In the genomic region with DNA sequence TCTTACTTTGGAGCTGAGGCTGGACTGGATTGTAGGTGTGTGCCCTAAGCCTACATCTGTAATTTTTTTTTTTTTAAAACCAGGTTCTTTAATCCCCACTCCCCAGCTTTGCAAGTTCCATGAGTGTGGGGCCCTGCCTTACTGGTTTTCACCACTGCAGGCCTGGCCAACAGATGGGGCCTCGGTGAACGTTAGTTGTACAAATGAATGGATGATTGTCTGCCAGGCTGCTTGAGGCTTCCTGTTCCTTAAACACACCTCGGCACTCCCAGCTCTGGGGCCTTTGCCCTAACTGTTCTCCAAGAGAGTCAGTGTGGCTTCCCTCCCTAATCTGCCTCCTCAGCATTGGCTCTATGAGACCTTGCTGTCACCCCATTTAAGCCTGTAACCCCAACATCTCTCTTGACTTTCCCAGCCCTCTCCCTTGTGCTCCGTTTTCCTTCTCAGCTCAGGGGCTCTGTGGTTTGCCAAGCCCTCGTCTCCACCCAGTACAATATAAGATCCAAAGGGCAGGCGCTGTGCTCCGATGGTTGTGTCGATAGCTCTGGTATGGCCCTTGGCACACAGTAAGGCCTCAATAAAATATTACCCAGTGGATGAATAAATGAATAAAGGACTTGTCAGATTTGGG, we compare ENCODE assay signal across 8 mouse cellular contexts. TPM values are rescaled to one million over a fixed set of nuclear protein-coding genes. Genes with fewer than 3 reads are reported as not detected.
DNase-seq lines count a peak whose midpoint lies in the region; ATAC-seq and TF ChIP-seq lines count a peak whose summit lies in the region.

No protein-coding gene starts in this region.

- no peak overlapping the region; the same call in 1 of the 2 replicates for H3K9ac ChIP-seq in forebrain, embryonic 15.5 days (replicated peaks)
- peak overlapping the region; percentile 38; the same call in 1 of the 2 replicates for H3K9ac ChIP-seq in limb, embryonic 11.5 days (ENCODE audit: low read length)

- peaks cover 65% of the 10 kb centered on the region for H3K4me1 ChIP-seq in forebrain, embryonic 15.5 days
- H3K4me1 ChIP-seq in limb, embryonic 11.5 days (ENCODE audit: control insufficient read depth, insufficient read depth, low read length): peaks cover 30% of the 10 kb centered on the region

- 45% methylated on average over 8 of the region's 8 CpGs for WGBS in forebrain, embryonic 15.5 days
- WGBS in limb, embryonic 11.5 days: 60% methylated on average over 8 of the region's 8 CpGs

- no peaks in the 10 kb centered on the region for H3K27me3 ChIP-seq in forebrain, embryonic 15.5 days
- H3K27me3 ChIP-seq in limb, embryonic 11.5 days (ENCODE audit: control insufficient read depth, insufficient read depth, low read length): no peaks in the 10 kb centered on the region

- H3K27ac ChIP-seq in layer of hippocampus, adult 2 months: no peak overlapping the region
- H3K27ac ChIP-seq in forebrain, embryonic 15.5 days (replicated peaks): no peak overlapping the region
- peak overlapping the region; percentile 70 for H3K27ac ChIP-seq in limb, embryonic 11.5 days (replicated peaks; ENCODE audit: low read depth, low read length)

- no peak for TF ChIP-seq CTCF in layer of hippocampus, adult 2 months (conservative IDR thresholded peaks at IDR 0.05)

- DNase-seq in layer of hippocampus, adult 2 months (ENCODE audit: low spot score in 2 of 2): no peak
- no peak for DNase-seq in layer of hippocampus, postnatal 10 days (ENCODE audit: low spot score in 2 of 2)
- peak; percentile 39 for DNase-seq in limb, embryonic 11.5 days (ENCODE audit: low spot score)
- DNase-seq in retina, embryonic 14.5 days (ENCODE audit: low spot score): peak; percentile 33
- DNase-seq in layer of hippocampus, postnatal 14 days (ENCODE audit: low spot score in 2 of 2): no peak
- DNase-seq in gastrocnemius, postnatal 4 days (ENCODE audit: low spot score in 2 of 2): no peak
- no peak for DNase-seq in right cerebral cortex, adult 18-20 months

- ATAC-seq in forebrain, embryonic 15.5 days (replicated peaks): no peak
- no peak for ATAC-seq in limb, embryonic 11.5 days (ENCODE audit: insufficient number of reproducible peaks, low FRiP score, low TSS enrichment, low read depth)

- peak overlapping the region; percentile 58 for H3K4me2 ChIP-seq in forebrain, embryonic 15.5 days (replicated peaks)
- H3K4me2 ChIP-seq in limb, embryonic 11.5 days (ENCODE audit: low read depth, severe bottlenecking): peak overlapping the region; percentile 27

- H3K36me3 ChIP-seq in forebrain, embryonic 15.5 days: no peaks in the 10 kb centered on the region
- no peaks in the 10 kb centered on the region for H3K36me3 ChIP-seq in limb, embryonic 11.5 days (ENCODE audit: control insufficient read depth, insufficient read depth, low read length)

- H3K9me3 ChIP-seq in forebrain, embryonic 15.5 days: no peaks in the 10 kb centered on the region
- H3K9me3 ChIP-seq in limb, embryonic 11.5 days (ENCODE audit: control insufficient read depth, low read length): no peaks in the 10 kb centered on the region

- H3K4me3 ChIP-seq in layer of hippocampus, adult 2 months: peak overlapping the region; percentile 77
- no peak overlapping the region for H3K4me3 ChIP-seq in forebrain, embryonic 15.5 days
- H3K4me3 ChIP-seq in limb, embryonic 11.5 days (ENCODE audit: low read depth, low read length): peak overlapping the region; percentile 14; the same call in 1 of the 2 replicates

RNA-seq across cellular contexts. Expression of gene Cnnm4, which starts 4.2 kb away (rescaled TPM):
- 10 to 100 TPM; 16.9 to 17.2 TPM for total RNA-seq in layer of hippocampus, adult 2 months (2021)
- total RNA-seq in layer of hippocampus, postnatal 10 days (2021): 10 to 100 TPM; 18.3 to 18.5 TPM
- polyA plus RNA-seq in forebrain, embryonic 15.5 days (2015; fragmentation: Nextera tagmentation; extraction: Ambion mirVana): 9.8 and 9.9 TPM in 2 replicates
- polyA plus RNA-seq in limb, embryonic 11.5 days (2014; fragmentation: Nextera tagmentation; extraction: Ambion mirVana): 16.0 and 16.3 TPM in 2 replicates
- total RNA-seq in layer of hippocampus, postnatal 14 days (2021): 10 to 100 TPM; 16.8 to 18.2 TPM
- 1 to 10 TPM; 6.9 to 8.1 TPM for total RNA-seq in gastrocnemius, postnatal 4 days (2021)

RNA-seq across cellular contexts. Expression of gene Lman2l, which starts 30.5 kb away (rescaled TPM):
- 10 to 100 TPM; 73.2 to 77.2 TPM for total RNA-seq in layer of hippocampus, adult 2 months (2021)
- total RNA-seq in layer of hippocampus, postnatal 10 days (2021): 10 to 100 TPM; 50.1 to 51.2 TPM
- 66.3 and 68.4 TPM in 2 replicates for polyA plus RNA-seq in forebrain, embryonic 15.5 days (2015; fragmentation: Nextera tagmentation; extraction: Ambion mirVana)
- 29.3 and 36.4 TPM in 2 replicates for polyA plus RNA-seq in limb, embryonic 11.5 days (2014; fragmentation: Nextera tagmentation; extraction: Ambion mirVana)
- total RNA-seq in layer of hippocampus, postnatal 14 days (2021): 10 to 100 TPM; 51.3 to 57.7 TPM
- 10 to 100 TPM; 18.1 to 23.0 TPM for total RNA-seq in gastrocnemius, postnatal 4 days (2021)

RNA-seq across cellular contexts. Expression of gene Cnnm3, which starts 36.1 kb away (rescaled TPM):
- 10 to 100 TPM; 33.1 to 38.1 TPM for total RNA-seq in layer of hippocampus, adult 2 months (2021)
- total RNA-seq in layer of hippocampus, postnatal 10 days (2021): 10 to 100 TPM; 35.0 to 39.8 TPM
- 5.2 and 5.9 TPM in 2 replicates for polyA plus RNA-seq in forebrain, embryonic 15.5 days (2015; fragmentation: Nextera tagmentation; extraction: Ambion mirVana)
- polyA plus RNA-seq in limb, embryonic 11.5 days (2014; fragmentation: Nextera tagmentation; extraction: Ambion mirVana): 4.8 and 6.0 TPM in 2 replicates
- total RNA-seq in layer of hippocampus, postnatal 14 days (2021): 10 to 100 TPM; 36.1 to 39.5 TPM
- total RNA-seq in gastrocnemius, postnatal 4 days (2021): 10 to 100 TPM; 25.3 to 26.6 TPM

Comparison
In these comparisons a context has a peak if more than half of its experiments do, and no peak if none do; other contexts are left out.
1. DNase-seq: peak in limb, embryonic 11.5 days (single experiment) and retina, embryonic 14.5 days (single experiment); none in layer of hippocampus, adult 2 months (0 of 2), layer of hippocampus, postnatal 10 days (0 of 2), layer of hippocampus, postnatal 14 days (0 of 2), gastrocnemius, postnatal 4 days (0 of 2) and right cerebral cortex, adult 18-20 months (single experiment).